Mouse (Mus musculus) right cerebral cortex, postnatal 10 days (tissue): ENCODE results near the gene Arfgef2.

ENCODE experiments used
- DNase-seq, 2 experiments: peaks; one replicate each; pipeline ENCODE4 v3.0.0; 2021; ENCODE audit warnings: low spot score in 2 of 2

The Arfgef2 gene

GRCm38 (mm10) chr2:166905711-166906522, 100.5 kb downstream of the Arfgef2 start, which contains the start of gene Cse1l:
Gene Cse1l (plus strand): TSS chr2:166906040.
- peak; percentile 99 for DNase-seq

DNA sequence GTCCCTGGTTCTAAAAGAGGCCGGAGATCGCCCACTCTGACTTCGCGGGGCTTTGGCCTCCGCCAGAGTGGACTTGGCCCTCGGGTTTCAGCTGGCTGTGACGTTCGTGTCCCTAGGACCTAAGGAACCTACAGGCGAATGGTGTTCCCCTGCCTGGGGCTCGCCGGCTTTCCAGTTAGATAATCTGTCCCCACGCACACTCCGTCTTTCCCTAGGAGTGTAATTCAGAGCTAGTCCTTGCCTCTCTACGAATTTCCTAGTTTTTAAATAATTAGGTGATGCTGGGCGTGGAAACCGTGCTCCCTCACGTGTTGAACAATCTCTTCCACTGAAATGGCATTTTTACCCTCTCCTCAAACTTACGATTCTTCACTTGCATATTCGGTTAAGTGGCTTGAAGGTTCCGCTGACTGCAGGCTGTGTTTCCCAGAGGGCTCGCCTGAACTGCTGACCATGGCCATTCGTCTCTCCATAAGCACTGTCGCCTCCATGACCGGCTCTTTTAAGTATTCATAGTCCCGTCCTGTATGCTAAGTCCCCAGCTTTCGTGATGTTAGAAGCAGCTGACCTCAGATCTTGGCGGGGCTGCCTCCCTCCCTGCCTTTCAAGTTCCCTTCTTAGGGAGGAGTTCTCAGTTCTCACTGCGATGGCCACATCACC, 101.3 kb downstream of the Arfgef2 start:
- DNase-seq: no peak

- no peak for DNase-seq
These were observed 104.3 kb downstream of the Arfgef2 start for GRCm38 (mm10) chr2:166909729-166910128.

- DNase-seq: no peak
These were observed 105.1 kb downstream of the Arfgef2 start for GRCm38 (mm10) chr2:166910536-166910935.

- no peak for DNase-seq
These were observed 118.6 kb downstream of the Arfgef2 start for GRCm38 (mm10) chr2:166923971-166924370.

- no peak for DNase-seq
These were observed 128.6 kb downstream of the Arfgef2 start for GRCm38 (mm10) chr2:166933943-166934342.

- DNase-seq: no peak
These were observed 129.0 kb downstream of the Arfgef2 start for GRCm38 (mm10) chr2:166934416-166934815.

GRCm38 (mm10) chr2:166935582-166935981, 130.2 kb downstream of the Arfgef2 start:
- no peak for DNase-seq

DNA sequence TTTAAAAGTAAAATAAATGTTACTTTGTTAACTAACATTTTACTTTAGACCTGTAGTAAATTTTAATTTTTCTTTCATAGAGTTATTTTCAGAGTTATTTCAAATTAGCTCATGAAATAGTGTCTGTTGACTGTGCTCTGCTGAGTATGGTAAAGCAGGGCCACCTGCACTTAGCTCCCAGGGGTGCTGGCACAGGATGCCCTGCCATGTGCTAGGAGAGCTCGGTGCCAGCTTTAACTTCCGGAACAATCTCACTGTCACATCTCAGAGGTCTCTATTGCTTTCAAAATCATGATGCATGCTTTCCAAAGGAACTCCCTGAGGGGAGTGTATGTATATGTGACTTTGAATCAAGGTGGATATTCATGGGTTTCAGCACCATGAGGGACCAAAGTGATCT, 130.8 kb downstream of the Arfgef2 start:
- no peak for DNase-seq

DNA sequence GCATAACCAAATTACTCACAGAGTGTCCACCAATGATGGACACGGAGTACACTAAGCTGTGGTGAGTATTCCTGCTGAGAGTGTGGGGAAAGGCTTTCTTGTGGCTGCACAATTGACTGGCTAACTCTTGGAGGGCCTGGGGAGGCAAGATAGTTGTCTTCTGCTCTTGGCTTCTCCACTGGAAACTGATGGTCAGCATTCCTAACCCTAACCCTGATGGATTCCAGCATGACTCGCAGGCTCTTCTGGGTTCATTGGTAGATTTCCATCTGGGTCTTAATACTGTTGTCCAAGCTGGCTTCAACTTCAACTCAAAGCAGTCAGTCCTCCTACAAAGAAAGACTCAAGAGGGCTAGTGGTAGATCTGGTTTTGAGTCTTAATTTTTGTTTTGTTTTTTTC, 137.8 kb downstream of the Arfgef2 start:
- no peak for DNase-seq

GRCm38 (mm10) chr2:166944346-166944745, 139.0 kb downstream of the Arfgef2 start:
- no peak for DNase-seq

GRCm38 (mm10) chr2:166945456-166945855, 140.1 kb downstream of the Arfgef2 start:
- DNase-seq: no peak
